Mouse (Mus musculus): Measurements from ENCODE around the gene Baz1b. TPM values are rescaled to one million over a fixed set of nuclear protein-coding genes. Genes with fewer than 3 reads are reported as not detected.
A peak's percentile ranks its signal among the peaks of the same experiment; 100 is the strongest.

Baz1b gene
- polyA plus RNA-seq, 1 experiment = 92.7 TPM

DNA sequence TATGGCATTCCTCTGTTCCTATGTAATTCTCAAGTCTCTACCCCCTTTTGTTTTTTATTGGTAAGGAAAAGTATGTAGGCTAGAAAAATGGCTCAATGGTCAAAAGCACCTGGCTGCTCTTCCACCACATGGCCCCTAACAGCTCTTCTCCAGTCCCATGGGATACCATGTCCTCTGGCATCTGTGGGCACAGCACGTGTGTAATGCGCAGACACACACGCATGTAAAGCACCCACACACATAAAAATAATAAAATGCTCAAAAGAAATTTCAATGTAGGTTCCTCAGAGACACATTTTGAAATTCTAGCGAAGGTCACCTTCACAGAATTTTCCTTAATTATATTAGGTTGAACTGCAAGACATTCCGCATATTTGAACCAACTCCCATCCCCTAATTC, 17.6 kb upstream of the Baz1b start:
- 82% methylated on average over 5 of the region's 5 CpGs for WGBS
- Histone ChIP-seq H3K4me1 (ENCODE audit: control insufficient read depth, insufficient read depth, low read length) (peaks cover 1% of the 10 kb centered on the region; the same call in 1 of the 2 replicates), H3K27ac (ENCODE audit: control insufficient read depth, insufficient read depth, low read depth, low read length, poor library complexity) (no peak overlapping the region), H3K4me3 (replicated peaks; ENCODE audit: control insufficient read depth, low read depth, low read length) (peak overlapping the region; percentile 23)
- TF ChIP-seq CTCF (IDR thresholded peaks at IDR 0.05; ENCODE audit: control insufficient read depth, insufficient read depth, low read length) (no peak), POLR2A (IDR thresholded peaks at IDR 0.05; ENCODE audit: borderline replicate concordance, control insufficient read depth, low read depth, low read length) (no peak)

DNA sequence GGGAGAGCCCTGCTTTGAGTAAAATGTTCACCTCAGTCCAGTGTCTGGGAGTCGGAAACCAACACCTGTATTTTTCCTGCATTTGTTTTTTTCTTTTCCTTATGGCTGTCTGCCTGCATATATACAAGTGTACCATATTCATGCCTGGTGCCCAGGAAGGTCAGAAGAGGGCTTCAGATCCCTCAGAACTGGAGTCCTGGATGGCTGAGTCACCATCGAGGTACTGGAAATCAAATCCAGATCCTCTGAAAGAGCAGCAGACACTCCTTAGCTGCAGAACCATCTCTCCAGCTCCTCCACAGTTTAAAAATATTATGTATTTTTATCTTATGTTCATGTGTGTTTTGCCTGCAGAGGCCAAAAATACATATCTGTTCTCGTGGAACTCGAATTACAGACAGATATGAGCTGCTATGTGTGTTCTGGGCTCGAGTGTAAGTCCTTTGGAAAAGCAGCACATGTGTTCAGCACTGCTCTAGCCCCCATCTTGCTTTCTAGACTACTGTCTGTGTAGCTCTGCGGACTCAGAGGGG, 15.3 kb upstream of the Baz1b start:
- Histone ChIP-seq H3K27ac (ENCODE audit: control insufficient read depth, insufficient read depth, low read depth, low read length, poor library complexity) (no peak overlapping the region), H3K4me1 (ENCODE audit: control insufficient read depth, insufficient read depth, low read length) (peaks cover 1% of the 10 kb centered on the region; the same call in 1 of the 2 replicates), H3K4me3 (replicated peaks; ENCODE audit: control insufficient read depth, low read depth, low read length) (no peak overlapping the region)
- 85% methylated on average over 6 of the region's 6 CpGs for WGBS
- TF ChIP-seq POLR2A (IDR thresholded peaks at IDR 0.05; ENCODE audit: borderline replicate concordance, control insufficient read depth, low read depth, low read length) (no peak), CTCF (IDR thresholded peaks at IDR 0.05; ENCODE audit: control insufficient read depth, insufficient read depth, low read length) (no peak)

DNA sequence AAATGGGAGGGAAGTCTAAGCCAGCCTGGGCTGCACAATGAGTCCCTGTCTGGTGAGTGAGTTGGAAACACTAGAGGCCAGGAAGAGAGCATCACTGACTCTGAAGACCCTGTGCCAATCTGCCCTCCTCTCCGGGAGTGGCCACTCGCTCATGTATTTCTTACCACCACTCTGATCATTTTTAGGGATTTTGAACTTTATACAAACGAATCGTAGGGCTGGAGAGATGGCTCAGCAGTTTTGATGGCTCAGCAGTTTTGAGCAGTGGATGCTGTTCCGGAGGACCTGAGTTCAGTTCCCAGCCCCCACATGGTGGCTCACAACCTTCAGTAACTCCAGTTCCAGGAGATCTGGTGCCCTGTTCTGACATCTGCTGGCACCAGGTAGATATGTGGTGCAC, 14.1 kb upstream of the Baz1b start:
- 95% methylated on average over 5 of the region's 5 CpGs for WGBS
- H3K4me3 ChIP-seq (replicated peaks; ENCODE audit: control insufficient read depth, low read depth, low read length) = no peak overlapping the region
- no peak for TF ChIP-seq POLR2A (IDR thresholded peaks at IDR 0.05; ENCODE audit: borderline replicate concordance, control insufficient read depth, low read depth, low read length)
- peaks cover 1% of the 10 kb centered on the region; the same call in 1 of the 2 replicates for H3K4me1 ChIP-seq (ENCODE audit: control insufficient read depth, insufficient read depth, low read length)
- H3K27ac ChIP-seq (ENCODE audit: control insufficient read depth, insufficient read depth, low read depth, low read length, poor library complexity) = no peak overlapping the region

DNA sequence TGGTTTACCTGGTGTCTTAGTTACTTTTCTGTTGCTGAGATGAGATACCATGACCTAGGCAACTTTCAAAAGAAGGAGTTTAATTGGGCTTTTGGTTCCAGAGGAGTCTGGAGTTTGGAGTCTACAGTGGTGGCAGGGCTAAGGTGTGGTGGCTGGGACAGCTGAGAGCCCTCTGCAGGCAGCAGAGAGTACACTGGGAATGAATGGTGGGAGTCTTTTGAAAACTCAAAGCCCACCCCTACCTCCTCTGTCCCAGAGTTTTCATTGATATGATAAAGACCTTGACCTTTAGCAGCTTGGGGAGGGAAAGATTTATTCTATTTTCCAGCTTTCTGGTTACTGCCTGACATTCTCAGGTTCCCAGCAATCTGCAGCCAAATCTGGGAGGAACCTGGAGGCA, 12.0 kb upstream of the Baz1b start:
- Histone ChIP-seq H3K4me1 (ENCODE audit: control insufficient read depth, insufficient read depth, low read length) (no peaks in the 10 kb centered on the region; the same call in 1 of the 2 replicates), H3K27ac (ENCODE audit: control insufficient read depth, insufficient read depth, low read depth, low read length, poor library complexity) (no peak overlapping the region), H3K4me3 (replicated peaks; ENCODE audit: control insufficient read depth, low read depth, low read length) (no peak overlapping the region)
- TF ChIP-seq POLR2A (IDR thresholded peaks at IDR 0.05; ENCODE audit: borderline replicate concordance, control insufficient read depth, low read depth, low read length) (no peak), CTCF (IDR thresholded peaks at IDR 0.05; ENCODE audit: control insufficient read depth, insufficient read depth, low read length) (no peak)

DNA sequence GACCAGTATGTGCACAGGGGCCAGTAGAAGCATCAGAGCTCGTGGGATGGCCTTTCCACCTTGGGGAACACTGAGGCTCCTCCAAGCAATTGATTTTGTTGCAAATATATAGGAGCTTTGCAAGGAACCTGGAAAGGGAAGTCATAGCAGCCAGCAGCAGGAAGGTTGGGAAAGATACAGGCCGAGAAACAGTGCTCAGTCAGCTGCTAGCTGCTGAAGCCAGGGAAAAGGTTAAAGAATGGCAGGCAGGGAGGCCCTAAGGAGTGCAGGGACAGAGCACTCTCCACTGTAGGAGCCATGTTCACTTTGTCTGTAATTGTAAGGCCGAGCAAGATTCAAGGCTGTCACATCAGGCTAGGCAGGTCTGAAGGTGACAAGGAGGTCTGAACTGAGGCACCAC, 8.5 kb upstream of the Baz1b start:
- H3K27ac ChIP-seq (ENCODE audit: control insufficient read depth, insufficient read depth, low read depth, low read length, poor library complexity) = no peak overlapping the region
- 72% methylated on average over 3 of the region's 3 CpGs for WGBS

DNA sequence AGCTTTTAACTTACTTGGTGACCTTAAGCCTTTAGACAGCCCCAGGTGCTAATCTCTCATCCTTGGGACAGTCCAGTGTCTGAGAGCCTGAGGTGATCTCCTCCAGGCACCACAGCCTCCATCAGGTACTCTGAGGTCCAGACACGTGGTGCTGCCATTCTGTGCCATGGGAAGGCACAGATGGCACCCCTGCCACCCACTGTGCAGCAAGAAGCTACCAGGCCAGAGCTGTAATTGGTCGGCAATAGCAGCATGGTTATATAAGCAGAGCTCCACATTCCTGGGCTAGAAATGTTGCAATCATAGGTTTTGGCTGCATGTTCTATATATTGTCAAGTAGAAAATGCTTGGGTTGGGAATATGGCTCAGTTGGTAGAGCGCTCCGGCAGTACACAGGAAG, 8.1 kb upstream of the Baz1b start:
- TF ChIP-seq CTCF (IDR thresholded peaks at IDR 0.05; ENCODE audit: control insufficient read depth, insufficient read depth, low read length) (no peak), POLR2A (IDR thresholded peaks at IDR 0.05; ENCODE audit: borderline replicate concordance, control insufficient read depth, low read depth, low read length) (no peak)
- Histone ChIP-seq H3K4me3 (replicated peaks; ENCODE audit: control insufficient read depth, low read depth, low read length) (no peak overlapping the region), H3K4me1 (ENCODE audit: control insufficient read depth, insufficient read depth, low read length) (no peaks in the 10 kb centered on the region), H3K27ac (ENCODE audit: control insufficient read depth, insufficient read depth, low read depth, low read length, poor library complexity) (no peak overlapping the region)
- WGBS = 89% methylated on average over 4 of the region's 4 CpGs

More for the DNA sequence above, 8.5 kb upstream of the Baz1b start:
- Histone ChIP-seq H3K4me1 (ENCODE audit: control insufficient read depth, insufficient read depth, low read length) (no peaks in the 10 kb centered on the region), H3K4me3 (replicated peaks; ENCODE audit: control insufficient read depth, low read depth, low read length) (no peak overlapping the region)
- no peak for TF ChIP-seq POLR2A (IDR thresholded peaks at IDR 0.05; ENCODE audit: borderline replicate concordance, control insufficient read depth, low read depth, low read length)
- TF ChIP-seq CTCF (IDR thresholded peaks at IDR 0.05; ENCODE audit: control insufficient read depth, insufficient read depth, low read length) = no peak

DNA sequence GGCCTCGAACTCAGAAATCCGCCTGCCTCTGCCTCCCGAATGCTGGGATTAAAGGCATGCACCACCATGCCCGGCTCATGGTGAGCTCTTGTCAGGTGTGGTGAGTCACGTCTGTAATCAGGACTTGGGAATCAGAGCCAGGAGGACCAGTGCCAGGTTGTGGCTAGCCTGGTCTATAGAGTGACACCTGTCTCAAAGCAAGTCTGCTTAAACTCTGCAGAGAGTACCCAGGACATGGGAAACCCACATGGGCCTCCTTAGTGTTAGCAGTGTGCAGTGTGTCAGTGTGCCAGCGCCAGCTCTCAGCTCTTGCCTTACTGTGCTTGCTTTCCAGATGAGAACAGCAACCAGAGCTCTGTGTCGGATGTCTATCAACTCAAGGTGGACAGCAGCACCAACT, 7.4 kb upstream of the Baz1b start:
- no peak overlapping the region for H3K4me3 ChIP-seq (replicated peaks; ENCODE audit: control insufficient read depth, low read depth, low read length)
- WGBS = 87% methylated on average over 7 of the region's 7 CpGs
- TF ChIP-seq CTCF (IDR thresholded peaks at IDR 0.05; ENCODE audit: control insufficient read depth, insufficient read depth, low read length) = no peak
- no peak for TF ChIP-seq POLR2A (IDR thresholded peaks at IDR 0.05; ENCODE audit: borderline replicate concordance, control insufficient read depth, low read depth, low read length)
- no peak overlapping the region for H3K27ac ChIP-seq (ENCODE audit: control insufficient read depth, insufficient read depth, low read depth, low read length, poor library complexity)
- H3K4me1 ChIP-seq (ENCODE audit: control insufficient read depth, insufficient read depth, low read length) = no peaks in the 10 kb centered on the region

DNA sequence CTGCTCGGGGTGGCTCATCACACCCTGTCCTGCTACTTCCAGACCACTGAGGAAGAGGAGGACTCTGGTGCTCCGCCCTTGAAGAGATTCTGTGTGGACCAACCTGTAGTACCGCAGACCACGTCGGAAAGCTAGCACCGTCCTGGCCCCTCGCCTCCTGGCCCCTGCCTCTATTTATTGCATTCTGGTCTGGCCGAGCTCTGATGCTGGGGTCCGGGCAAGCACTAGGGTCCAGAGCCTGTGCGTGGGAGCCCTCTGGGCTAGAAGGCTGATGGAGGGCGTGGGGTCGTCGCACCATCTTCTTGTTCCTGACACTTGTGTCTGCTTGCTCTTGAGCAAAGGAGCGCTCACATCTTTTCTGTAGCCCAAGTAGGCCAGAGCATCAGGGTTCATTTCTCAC, 6.3 kb upstream of the Baz1b start:
- 96% methylated on average over 14 of the region's 14 CpGs for WGBS
- TF ChIP-seq CTCF (IDR thresholded peaks at IDR 0.05; ENCODE audit: control insufficient read depth, insufficient read depth, low read length) (no peak), POLR2A (IDR thresholded peaks at IDR 0.05; ENCODE audit: borderline replicate concordance, control insufficient read depth, low read depth, low read length) (no peak)
- no peak overlapping the region for H3K27ac ChIP-seq (ENCODE audit: control insufficient read depth, insufficient read depth, low read depth, low read length, poor library complexity)
- H3K4me3 ChIP-seq (replicated peaks; ENCODE audit: control insufficient read depth, low read depth, low read length) = no peak overlapping the region
- no peaks in the 10 kb centered on the region; the same call in 1 of the 2 replicates for H3K4me1 ChIP-seq (ENCODE audit: control insufficient read depth, insufficient read depth, low read length)

DNA sequence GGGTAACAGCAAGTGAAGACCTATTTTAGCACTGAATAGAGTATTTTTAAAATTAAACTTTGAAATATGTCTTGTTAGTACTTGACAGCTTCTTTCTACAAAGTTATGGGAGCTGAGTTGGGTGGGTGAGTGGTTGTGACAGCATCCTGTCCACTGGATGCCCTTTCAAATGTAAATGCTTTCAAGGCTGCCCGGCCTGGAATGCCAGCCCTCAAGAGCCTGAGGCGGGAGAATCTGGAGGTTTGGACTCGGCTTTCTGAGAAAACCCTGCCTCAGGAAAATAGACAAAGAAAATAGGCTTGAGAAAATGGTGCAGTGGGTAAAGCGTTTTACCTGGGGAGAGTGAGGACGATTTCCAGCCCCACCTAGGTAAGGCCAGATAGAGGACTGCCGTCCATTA, 5.3 kb upstream of the Baz1b start:
- H3K27ac ChIP-seq (ENCODE audit: control insufficient read depth, insufficient read depth, low read depth, low read length, poor library complexity) = no peak overlapping the region

More for the DNA sequence above, 5.3 kb upstream of the Baz1b start:
- 87% methylated on average over 6 of the region's 6 CpGs for WGBS
- Histone ChIP-seq H3K4me3 (replicated peaks; ENCODE audit: control insufficient read depth, low read depth, low read length) (no peak overlapping the region), H3K4me1 (ENCODE audit: control insufficient read depth, insufficient read depth, low read length) (no peaks in the 10 kb centered on the region; the same call in 1 of the 2 replicates)
- TF ChIP-seq CTCF (IDR thresholded peaks at IDR 0.05; ENCODE audit: control insufficient read depth, insufficient read depth, low read length) = no peak
